Mouse (Mus musculus) limb, embryonic 12.5 days (tissue): ENCODE data around the gene Asb10. TPM values are rescaled to one million over a fixed set of nuclear protein-coding genes. Genes with fewer than 3 reads are reported as not detected.
A peak's percentile ranks its signal among the peaks of the same experiment; 100 is the strongest.
"Not testable (repeated sequence)": the region's sequence is repeated elsewhere in the genome, so short reads cannot be mapped to it uniquely, and the experiment has no call there.

Source experiments
- ATAC-seq: fragments of 200-750 bp; cut with Nextera tagmentation; 2 replicates; pipeline ENCODE4 v1.8.0; 2017; ENCODE audit warnings: low read depth, moderate TSS enrichment; ENCODE audit not compliant: insufficient number of reproducible peaks, insufficient read depth, low FRiP score, low TSS enrichment
- H3K27ac ChIP-seq: fragments of 300-500 bp; sonication (generic); 2 replicates; pipeline ENCODE4 v1.5.1; 2016; ENCODE audit warnings: mild to moderate bottlenecking, moderate library complexity
- H3K27me3 ChIP-seq: fragments of 300-500 bp; sonication (generic); 2 replicates; pipeline ENCODE4 v1.6.1; 2016; ENCODE audit warnings: mild to moderate bottlenecking, moderate library complexity
- H3K36me3 ChIP-seq: fragments of 300-500 bp; sonication (generic); 2 replicates; pipeline ENCODE4 v1.6.1; 2016; ENCODE audit warnings: mild to moderate bottlenecking, moderate library complexity
- H3K4me1 ChIP-seq: fragments of 300-500 bp; sonication (generic); replicated peaks from 2 replicates; pipeline ENCODE4 v1.6.1; 2016
- H3K4me2 ChIP-seq: fragments of 300-500 bp; sonication (generic); 2 replicates; pipeline ENCODE4 v1.6.1; 2016; ENCODE audit warnings: mild to moderate bottlenecking, moderate library complexity
- H3K4me3 ChIP-seq: fragments of 300-500 bp; sonication (generic); replicated peaks from 2 replicates; pipeline ENCODE4 v1.5.1; 2016; ENCODE audit warnings: mild to moderate bottlenecking
- H3K9ac ChIP-seq: fragments of 300-500 bp; sonication (generic); replicated peaks from 2 replicates; pipeline ENCODE4 v1.6.1; 2016; ENCODE audit warnings: mild to moderate bottlenecking, moderate library complexity
- H3K9me3 ChIP-seq: fragments of 300-500 bp; sonication (generic); 2 replicates; pipeline ENCODE4 v1.6.1; 2016; ENCODE audit warnings: mild to moderate bottlenecking, moderate library complexity
- WGBS: fragments of 180-500 bp; shearing (Covaris S2); methylation state at CpG from one replicate; pipeline ENCODE4 v1.1.7; 2016; 5-methylcytosine and 5-hydroxymethylcytosine counted together
- polyA plus RNA-seq: library from polyadenylated mRNA; unstranded; fragments of >200 nt; fragmentation: Nextera tagmentation; extraction: Ambion mirVana; gene quantifications from 2 replicates; pipeline ENCODE4 v1.2.1, GENCODE M21; 2016

Gene Asb10
- polyA plus RNA-seq, 1 experiment from 2014 or later: 1.1 TPM

- H3K4me2 ChIP-seq: no peak within 1 kb of the TSS
- H3K27me3 ChIP-seq: no peaks in the 10 kb centered on the region
- peaks cover 24% of the 10 kb centered on the region for H3K4me1 ChIP-seq
- WGBS: 73% methylated on average over 2 of the region's 2 CpGs
- no peak within 1 kb of the TSS for H3K27ac ChIP-seq
- no peak within 1 kb of the TSS for H3K9ac ChIP-seq
- H3K4me3 ChIP-seq: no peak within 1 kb of the TSS
- ATAC-seq: no peak
- no peaks in the 10 kb centered on the region for H3K36me3 ChIP-seq
- no peaks in the 10 kb centered on the region for H3K9me3 ChIP-seq
These were observed 15.9 kb upstream of the Asb10 start, which contains the start of gene 4931409K22Rik for GRCm38 (mm10) chr5:24556709-24557108. TSS of gene 4931409K22Rik (minus strand) at chr5:24556809.

DNA sequence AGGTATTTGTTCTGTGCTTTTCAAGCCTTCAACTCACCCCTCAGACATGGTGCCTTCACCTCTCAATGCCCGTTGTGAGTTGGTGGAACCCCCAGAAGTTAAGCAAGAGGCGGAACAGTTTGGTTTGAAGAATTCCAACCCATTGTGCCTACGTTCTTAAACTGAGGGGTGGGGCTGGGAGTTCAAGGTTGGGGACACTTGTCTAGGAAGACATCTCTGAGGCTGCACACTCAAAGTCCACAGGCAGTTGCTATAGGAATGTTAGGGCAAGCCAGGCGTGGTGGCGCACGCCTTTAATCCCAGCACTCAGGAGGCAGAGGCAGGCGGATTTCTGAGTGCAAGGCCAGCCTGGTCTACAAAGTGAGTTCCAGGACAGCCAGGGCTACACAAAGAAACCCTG, 14.6 kb upstream of the Asb10 start:
- H3K36me3 ChIP-seq, ATAC-seq, H3K27me3 ChIP-seq, H3K9ac ChIP-seq, H3K27ac ChIP-seq, H3K4me2 ChIP-seq, H3K4me3 ChIP-seq, H3K9me3 ChIP-seq: not testable (repeated sequence)
- H3K4me1 ChIP-seq: peaks cover 37% of the 10 kb centered on the region
- WGBS: 95% methylated on average over 7 of the region's 7 CpGs

DNA sequence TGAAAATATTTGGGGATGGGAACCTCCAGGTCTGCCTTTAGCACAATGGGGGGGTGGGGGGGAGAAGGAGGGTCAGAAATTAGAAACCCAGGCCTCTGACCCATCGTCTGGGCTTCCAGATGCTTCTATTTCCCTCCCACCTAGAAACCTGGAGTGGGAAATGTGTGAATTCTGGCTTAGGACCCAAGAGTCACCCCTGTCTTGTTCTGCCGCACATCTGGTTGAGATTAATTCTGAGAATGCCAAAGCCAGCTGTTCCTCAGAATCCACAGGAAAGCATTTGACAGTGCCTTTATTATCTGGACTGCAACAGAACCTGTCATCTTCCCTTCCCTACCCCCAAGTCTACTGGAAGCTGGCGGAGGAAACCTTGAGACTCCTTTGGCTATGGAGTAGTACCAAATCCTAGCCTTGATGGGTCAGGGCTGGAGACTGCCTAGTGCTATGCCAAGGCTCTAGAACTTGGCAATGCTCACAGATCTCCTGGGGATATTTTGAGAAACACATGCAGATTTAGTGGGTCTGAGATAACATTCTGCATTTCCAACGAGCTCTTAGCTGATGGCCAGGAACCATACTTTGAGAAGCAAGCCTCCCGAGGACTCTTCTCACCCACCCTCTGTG, 13.0 kb upstream of the Asb10 start:
- 47% methylated on average over 5 of the region's 5 CpGs for WGBS
- H3K4me3 ChIP-seq: no peak overlapping the region
- peaks cover 18% of the 10 kb centered on the region for H3K27me3 ChIP-seq
- peak overlapping the region; percentile 24; the same call in 1 of the 2 replicates for H3K27ac ChIP-seq
- no peak overlapping the region for H3K4me2 ChIP-seq
- peaks cover 37% of the 10 kb centered on the region for H3K4me1 ChIP-seq
- no peaks in the 10 kb centered on the region for H3K36me3 ChIP-seq
- no peaks in the 10 kb centered on the region for H3K9me3 ChIP-seq
- H3K9ac ChIP-seq: no peak overlapping the region
- no peak for ATAC-seq

GRCm38 (mm10) chr5:24551317-24551688, 10.5 kb upstream of the Asb10 start:
- no peaks in the 10 kb centered on the region for H3K36me3 ChIP-seq
- H3K9ac ChIP-seq: no peak overlapping the region
- peak overlapping the region; percentile 45 for H3K4me2 ChIP-seq
- WGBS: 55% methylated on average over 2 of the region's 2 CpGs
- no peak for ATAC-seq
- H3K4me1 ChIP-seq: peaks cover 37% of the 10 kb centered on the region
- no peak overlapping the region for H3K27ac ChIP-seq
- H3K4me3 ChIP-seq: peak overlapping the region; percentile 22; the same call in 1 of the 2 replicates
- H3K27me3 ChIP-seq: peaks cover 30% of the 10 kb centered on the region
- no peaks in the 10 kb centered on the region for H3K9me3 ChIP-seq

- Histone ChIP-seq H3K4me3 (peak overlapping the region; percentile 22; the same call in 1 of the 2 replicates), H3K9ac (0 out of 2 replicates have a peak overlapping the region, but pooled peaks have one; percentile 23)
- WGBS: 29% methylated on average over 26 of the region's 26 CpGs
These were observed 10.0 kb upstream of the Asb10 start for GRCm38 (mm10) chr5:24550598-24551316.

GRCm38 (mm10) chr5:24542643-24543042, 1.9 kb upstream of the Asb10 start:
- no peak for ATAC-seq
- whole genome bisulfite sequencing: 72% methylated on average over 7 of the region's 7 CpGs
- H3K27ac ChIP-seq: no peak overlapping the region

More at GRCm38 (mm10) chr5:24550598-24551316, 10.0 kb upstream of the Asb10 start:
- Histone ChIP-seq H3K27ac (no peak overlapping the region), H3K27me3 (peaks cover 30% of the 10 kb centered on the region), H3K9me3 (no peaks in the 10 kb centered on the region), H3K4me1 (peaks cover 37% of the 10 kb centered on the region), H3K4me2 (peak overlapping the region; percentile 45), H3K36me3 (no peaks in the 10 kb centered on the region)
- no peak for ATAC-seq

GRCm38 (mm10) chr5:24541144-24541569, 379 bp upstream of the Asb10 start:
- peaks cover 31% of the 10 kb centered on the region for H3K4me1 ChIP-seq
- no peaks in the 10 kb centered on the region for H3K9me3 ChIP-seq
- H3K4me2 ChIP-seq: peak overlapping the region; percentile 47
- H3K9ac ChIP-seq: peak overlapping the region; percentile 45; the same call in 1 of the 2 replicates
- ATAC-seq: no peak
- 0 out of 2 replicates have a peak overlapping the region, but pooled peaks have one; percentile 7 for H3K4me3 ChIP-seq
- peak overlapping the region; percentile 70; the same call in 1 of the 2 replicates for H3K27ac ChIP-seq
- H3K36me3 ChIP-seq: no peaks in the 10 kb centered on the region
- H3K27me3 ChIP-seq: peaks cover 25% of the 10 kb centered on the region
- WGBS: 16% methylated on average over 6 of the region's 6 CpGs

More at GRCm38 (mm10) chr5:24542643-24543042, 1.9 kb upstream of the Asb10 start:
- Histone ChIP-seq H3K4me1 (peaks cover 28% of the 10 kb centered on the region), H3K4me3 (no peak overlapping the region), H3K4me2 (no peak overlapping the region), H3K9me3 (no peaks in the 10 kb centered on the region), H3K27me3 (peaks cover 16% of the 10 kb centered on the region; the same call in 1 of the 2 replicates), H3K9ac (no peak overlapping the region), H3K36me3 (no peaks in the 10 kb centered on the region)

DNA sequence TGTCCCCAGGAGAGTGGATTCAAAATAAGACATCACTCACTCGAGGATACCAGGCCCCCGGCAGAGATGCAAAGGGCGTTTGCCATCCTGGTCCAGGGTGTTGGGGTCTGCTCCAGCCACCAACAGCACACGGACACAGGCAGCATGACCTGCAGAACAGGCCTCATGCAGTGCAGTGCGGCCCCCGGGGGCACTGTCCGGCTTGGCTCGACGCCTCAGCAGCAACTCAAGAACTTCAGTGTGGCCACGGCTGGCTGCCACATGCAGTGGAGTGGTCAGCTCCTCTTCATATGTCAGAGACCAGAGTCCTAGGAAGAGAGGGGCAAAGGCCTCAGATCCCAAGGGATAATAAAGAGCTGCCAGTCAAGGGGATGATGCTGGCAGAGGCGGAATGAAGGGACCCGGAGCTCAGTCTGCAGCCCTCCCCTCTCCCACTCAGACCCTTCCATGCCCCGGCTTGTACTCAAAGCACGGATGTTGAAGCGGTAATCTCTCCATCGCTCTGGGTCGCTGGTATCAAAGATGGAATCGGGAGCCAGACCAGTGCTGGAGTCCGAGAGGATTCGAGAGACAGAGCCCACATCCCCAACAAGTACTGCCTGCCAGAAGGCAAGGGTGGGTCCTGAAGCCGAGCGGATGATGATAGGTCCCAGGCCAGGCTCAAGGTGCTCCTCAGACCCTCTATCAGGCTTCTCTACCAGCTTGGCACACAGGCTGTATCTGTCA, 1.0 kb downstream of the Asb10 start:
- no peaks in the 10 kb centered on the region for H3K36me3 ChIP-seq
- peaks cover 31% of the 10 kb centered on the region for H3K4me1 ChIP-seq
- H3K27ac ChIP-seq: 0 out of 2 replicates have a peak overlapping the region, but pooled peaks have one; percentile 70
- WGBS: 74% methylated on average over 22 of the region's 22 CpGs
- H3K9ac ChIP-seq: no peak overlapping the region
- peaks cover 33% of the 10 kb centered on the region for H3K27me3 ChIP-seq
- H3K9me3 ChIP-seq: no peaks in the 10 kb centered on the region
- no peak overlapping the region for H3K4me3 ChIP-seq
- no peak for ATAC-seq
- peak overlapping the region; percentile 47; the same call in 1 of the 2 replicates for H3K4me2 ChIP-seq

GRCm38 (mm10) chr5:24537618-24538017, 3.2 kb downstream of the Asb10 start:
- Histone ChIP-seq H3K27ac (no peak overlapping the region), H3K27me3 (peaks cover 46% of the 10 kb centered on the region), H3K9me3 (no peaks in the 10 kb centered on the region), H3K4me2 (no peak overlapping the region), H3K9ac (no peak overlapping the region), H3K4me1 (peaks cover 31% of the 10 kb centered on the region), H3K4me3 (no peak overlapping the region), H3K36me3 (no peaks in the 10 kb centered on the region)
- no peak for ATAC-seq
- 65% methylated on average over 16 of the region's 16 CpGs for WGBS

DNA sequence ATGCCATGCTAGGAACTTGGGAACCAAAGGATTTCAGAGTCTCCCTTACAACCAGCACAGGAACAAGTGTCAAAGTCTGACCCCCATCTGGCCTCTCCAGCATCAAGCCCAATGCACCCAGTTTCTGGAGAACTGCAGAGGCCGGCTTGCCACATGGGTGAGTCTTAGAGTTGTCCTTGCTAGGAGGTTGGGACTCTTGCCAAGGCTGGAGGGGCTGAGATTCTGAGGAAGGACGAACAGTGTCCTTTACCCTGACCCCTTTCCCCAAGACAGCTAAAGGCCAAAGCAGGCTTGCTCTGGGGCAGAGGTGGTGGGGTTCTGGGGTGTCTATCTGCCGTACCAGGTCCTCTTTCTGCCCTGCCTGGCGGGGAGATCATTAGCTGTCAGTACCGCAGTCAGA, 4.3 kb downstream of the Asb10 start:
- H3K36me3 ChIP-seq: no peaks in the 10 kb centered on the region
- peaks cover 30% of the 10 kb centered on the region for H3K4me1 ChIP-seq
- ATAC-seq: no peak
- H3K27me3 ChIP-seq: peaks cover 56% of the 10 kb centered on the region
- H3K9ac ChIP-seq: no peak overlapping the region
- no peaks in the 10 kb centered on the region for H3K9me3 ChIP-seq
- H3K27ac ChIP-seq: no peak overlapping the region
- WGBS: 72% methylated on average over 5 of the region's 5 CpGs
- H3K4me2 ChIP-seq: no peak overlapping the region
- no peak overlapping the region for H3K4me3 ChIP-seq

- WGBS: 87% methylated on average over 3 of the region's 3 CpGs
- H3K27me3 ChIP-seq: peaks cover 63% of the 10 kb centered on the region
- H3K4me3 ChIP-seq: no peak overlapping the region
- H3K9me3 ChIP-seq: no peaks in the 10 kb centered on the region
- H3K9ac ChIP-seq: no peak overlapping the region
- no peak overlapping the region for H3K4me2 ChIP-seq
- peaks cover 22% of the 10 kb centered on the region for H3K4me1 ChIP-seq
- H3K27ac ChIP-seq: no peak overlapping the region
- no peaks in the 10 kb centered on the region for H3K36me3 ChIP-seq
- ATAC-seq: no peak
These were observed 5.0 kb downstream of the Asb10 start for GRCm38 (mm10) chr5:24535731-24536130.
